Mouse (Mus musculus) retina, adult 2 months (tissue): ENCODE measurements at regions not wholly inside any gene's neighbourhood (a gene's known extent, or its start where the extent isn't known, plus 50 kb on each side); places are given as distances from the start of the nearest gene placed in this dataset.

Experiments
- DNase-seq: peaks from one replicate; pipeline ENCODE4 v3.0.0-alpha.2; 2012; ENCODE audit warnings: low read depth, low spot score

DNA sequence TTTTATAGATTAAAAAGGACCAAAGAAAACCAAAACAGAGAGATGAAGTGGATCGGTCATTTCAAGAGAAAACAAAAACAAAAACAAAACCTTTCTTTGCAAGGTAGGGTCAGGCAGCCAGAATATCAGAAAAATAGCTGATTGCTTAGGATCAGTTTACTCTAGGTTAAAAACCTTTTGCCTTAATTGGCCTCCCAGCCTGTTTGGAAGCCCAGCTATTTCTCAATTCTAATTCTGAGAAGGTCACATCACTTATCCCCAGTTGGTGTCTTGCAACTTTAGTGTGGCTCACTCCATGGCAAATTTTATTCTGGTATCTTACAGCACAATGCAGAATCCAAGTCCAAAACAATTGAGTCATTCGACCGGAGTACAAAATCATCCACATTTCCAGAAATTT lies 70.0 kb downstream of the 1190002N15Rik start:
- DNase-seq: no peak

- DNase-seq: no peak
These were observed 81.8 kb downstream of the 1190002N15Rik start for GRCm38 (mm10) chr9:94456085-94456531.

- DNase-seq: no peak
These were observed 82.4 kb downstream of the 1190002N15Rik start for GRCm38 (mm10) chr9:94455466-94455865.

DNA sequence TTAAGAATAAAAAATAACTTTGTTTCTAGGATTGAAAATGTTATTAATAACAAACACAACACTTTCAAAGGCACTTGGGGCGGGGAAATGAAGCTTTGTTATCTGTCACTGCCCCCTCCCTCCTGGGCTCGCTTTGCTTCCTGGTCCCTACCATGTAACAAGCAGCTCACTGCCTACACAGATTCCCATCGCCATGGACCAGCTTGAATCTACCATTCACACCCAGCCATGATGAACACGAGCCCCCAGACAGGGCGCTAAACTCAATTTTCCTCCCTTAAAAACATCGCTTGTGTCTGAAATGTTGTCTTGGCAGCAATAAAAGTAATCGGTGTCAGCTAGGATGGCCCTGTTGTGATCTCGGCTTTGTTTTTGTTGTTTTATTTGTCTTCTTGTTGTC lies 88.0 kb downstream of the 1190002N15Rik start:
- DNase-seq: no peak

GRCm38 (mm10) chr9:94446182-94446763 lies 91.6 kb downstream of the 1190002N15Rik start:
- DNase-seq: no peak

- no peak for DNase-seq
These were observed 93.6 kb downstream of the 1190002N15Rik start for GRCm38 (mm10) chr9:94444140-94444789.

DNA sequence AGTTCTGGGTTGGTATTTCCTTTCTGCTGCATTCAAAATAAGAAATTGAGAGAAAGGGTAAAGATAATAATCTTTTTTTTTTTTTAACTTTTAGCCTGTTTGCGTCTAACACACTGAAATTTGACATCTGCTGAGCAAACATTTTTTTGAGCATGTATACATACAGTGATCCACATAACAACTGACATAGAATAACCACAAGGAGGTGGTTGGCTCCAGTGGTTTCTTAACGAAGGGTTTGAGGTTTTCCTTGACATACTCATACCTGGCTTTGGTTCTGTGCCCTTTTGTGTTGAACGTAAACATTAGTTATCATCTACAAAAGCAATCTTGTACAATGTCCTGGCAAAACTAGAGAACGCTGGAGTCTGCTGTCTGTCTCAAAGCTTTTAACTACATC lies 96.5 kb downstream of the 1190002N15Rik start:
- DNase-seq: no peak

DNA sequence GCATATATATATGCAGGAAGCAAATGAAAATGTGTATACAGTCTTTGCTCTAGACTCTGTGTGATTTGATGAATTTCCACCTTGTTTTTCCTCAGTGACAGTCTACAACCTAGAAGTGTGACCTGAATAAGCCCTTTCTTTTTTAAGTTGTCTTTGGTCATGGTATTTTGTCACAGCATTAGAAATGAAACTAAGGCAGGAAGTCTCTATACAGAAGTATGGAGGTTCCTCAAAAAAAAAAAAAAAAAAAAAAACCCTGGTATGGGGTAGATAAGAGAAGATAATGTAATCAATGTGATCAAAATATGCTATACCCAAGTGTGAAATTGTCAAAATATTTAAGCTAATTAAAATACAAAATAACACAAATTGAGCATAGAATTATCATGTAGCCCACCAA lies 104.4 kb downstream of the 1190002N15Rik start:
- DNase-seq: no peak

DNA sequence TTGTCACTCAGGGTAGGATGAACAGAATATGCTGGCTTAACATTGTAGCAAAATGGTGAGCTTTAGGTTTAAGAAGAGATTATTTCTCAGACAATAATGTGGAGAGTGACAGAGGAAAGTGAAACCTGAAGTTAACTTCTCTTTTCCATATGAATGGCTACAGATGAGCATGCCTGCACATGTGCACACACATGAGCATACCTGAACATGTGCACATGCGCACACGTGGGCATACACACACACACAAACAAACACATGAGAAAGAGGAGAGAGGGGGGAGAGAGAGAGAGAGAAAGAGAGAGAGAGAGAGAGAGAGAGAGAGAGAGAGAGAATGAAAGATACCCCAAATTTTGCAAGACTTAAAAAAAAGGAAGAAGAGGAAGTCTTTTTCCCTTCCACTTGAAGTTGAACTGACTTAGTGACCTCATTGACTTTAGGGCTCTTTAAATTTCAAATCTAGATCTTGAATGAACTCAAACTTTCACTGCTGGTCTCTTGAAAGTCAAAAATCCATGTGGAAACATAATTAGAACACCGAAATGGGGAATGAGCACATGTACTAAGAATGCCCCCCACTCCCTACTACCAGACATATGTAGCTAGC lies 105.6 kb downstream of the 1190002N15Rik start:
- no peak for DNase-seq

GRCm38 (mm10) chr9:94431540-94431939 lies 106.3 kb downstream of the 1190002N15Rik start:
- DNase-seq: no peak

- DNase-seq: no peak
These were observed 106.9 kb downstream of the 1190002N15Rik start for GRCm38 (mm10) chr9:94430996-94431395.

DNA sequence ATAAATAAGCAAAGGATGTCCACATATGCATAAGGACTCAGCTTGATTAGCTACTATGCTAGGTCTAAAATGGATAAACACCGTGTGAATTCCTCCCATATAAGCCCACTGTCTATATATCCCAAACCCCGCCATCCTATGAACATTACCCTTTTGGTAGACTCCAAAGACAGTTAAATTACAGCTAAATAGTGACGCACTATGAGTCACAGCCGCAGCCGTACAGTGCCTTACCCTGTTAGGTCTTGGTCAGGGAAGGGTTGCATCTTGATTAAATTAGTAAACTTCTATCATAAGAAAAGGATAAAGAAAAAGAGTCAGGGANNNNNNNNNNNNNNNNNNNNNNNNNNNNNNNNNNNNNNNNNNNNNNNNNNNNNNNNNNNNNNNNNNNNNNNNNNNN lies 111.1 kb downstream of the 1190002N15Rik start:
- no peak for DNase-seq

GRCm38 (mm10) chr9:94425804-94426203 lies 112.1 kb downstream of the 1190002N15Rik start:
- DNase-seq: no peak

DNA sequence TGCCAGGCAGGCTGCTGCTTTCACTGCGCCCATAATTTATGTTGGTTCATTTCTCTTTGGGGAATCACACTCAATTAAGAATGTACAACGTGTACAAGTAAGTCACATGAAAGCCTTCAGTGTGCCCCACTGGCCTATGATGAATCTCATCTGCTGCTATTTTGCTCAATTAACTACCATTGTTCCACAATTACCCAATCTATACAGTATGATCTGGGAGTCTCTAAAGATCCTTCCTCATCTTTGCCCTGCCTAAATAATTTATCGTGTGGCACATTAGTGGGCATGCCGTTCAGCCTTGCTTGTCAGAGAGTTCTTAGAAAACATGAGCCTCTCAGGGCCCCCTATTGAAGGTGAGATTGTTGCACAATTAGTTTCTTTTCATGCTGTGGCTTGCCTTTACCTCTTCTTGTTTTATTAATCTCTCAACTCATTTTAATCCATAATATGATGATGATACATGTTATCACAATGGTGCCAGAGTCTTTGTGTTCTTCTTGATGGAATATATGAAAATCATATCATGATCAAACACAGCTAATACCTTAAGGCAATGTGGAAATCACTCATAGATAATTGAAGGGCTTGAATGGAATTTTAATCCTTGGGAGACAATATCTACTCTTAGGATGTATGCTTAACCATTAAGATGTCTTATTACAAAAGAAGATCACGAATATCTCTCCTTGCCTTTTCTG lies 113.3 kb downstream of the 1190002N15Rik start:
- no peak for DNase-seq

GRCm38 (mm10) chr9:94410546-94410945 lies 127.3 kb downstream of the 1190002N15Rik start:
- DNase-seq: no peak

GRCm38 (mm10) chr9:94410042-94410441 lies 127.8 kb downstream of the 1190002N15Rik start:
- DNase-seq: peak; percentile 9

DNA sequence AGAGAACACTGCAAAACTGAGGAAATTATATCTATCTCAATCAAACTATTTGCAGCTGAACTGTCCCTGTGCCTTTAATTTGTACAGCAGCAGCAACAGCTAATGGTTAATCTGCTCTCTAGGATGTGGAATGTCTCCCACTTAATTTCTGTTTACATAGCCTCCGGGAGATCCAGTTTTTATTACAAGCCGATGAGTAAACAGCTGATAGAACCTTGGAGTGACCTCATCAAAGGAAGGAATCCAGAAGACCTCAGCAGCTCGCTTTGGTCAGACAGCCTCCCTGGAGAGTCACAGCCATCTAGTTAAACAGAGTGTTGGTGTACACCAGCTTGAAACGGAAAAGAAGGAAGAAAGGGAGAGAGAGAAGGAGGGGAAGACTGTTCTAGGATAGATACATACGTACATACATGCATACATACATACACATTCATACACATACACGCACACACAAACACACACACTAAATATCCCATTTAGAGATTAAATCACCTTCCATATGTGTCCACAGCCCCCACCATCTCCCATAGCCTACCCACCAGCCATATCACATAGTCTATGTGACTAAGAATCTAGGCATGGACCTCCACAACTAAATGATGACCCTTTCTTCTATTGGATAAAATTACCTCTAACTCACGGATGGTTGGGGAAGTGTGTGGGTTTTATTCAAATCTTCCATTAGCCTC lies 129.1 kb downstream of the 1190002N15Rik start:
- no peak for DNase-seq

DNA sequence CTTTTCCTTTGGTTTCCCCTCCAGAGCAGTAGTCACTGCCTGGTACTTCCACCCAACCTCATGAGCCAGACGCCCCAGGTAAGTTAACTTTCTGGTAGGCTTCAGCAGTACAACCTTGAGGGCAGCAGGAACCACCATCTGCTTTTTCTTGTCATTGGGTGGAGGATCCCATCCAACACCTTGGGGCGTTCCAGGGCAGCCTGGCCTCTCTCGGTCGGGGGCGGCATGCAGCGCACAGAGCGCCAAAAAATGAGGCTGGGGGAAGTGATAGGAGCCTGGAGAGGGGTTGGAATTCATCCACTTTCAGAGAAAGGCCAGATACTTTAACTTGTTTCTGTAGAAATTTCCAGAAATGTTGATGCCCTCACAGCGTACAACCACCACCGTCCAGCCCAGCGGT lies 130.2 kb downstream of the 1190002N15Rik start:
- no peak for DNase-seq

GRCm38 (mm10) chr9:94404551-94404950 lies 133.3 kb downstream of the 1190002N15Rik start:
- DNase-seq: no peak

GRCm38 (mm10) chr9:94400596-94400995 lies 137.3 kb downstream of the 1190002N15Rik start:
- no peak for DNase-seq

DNA sequence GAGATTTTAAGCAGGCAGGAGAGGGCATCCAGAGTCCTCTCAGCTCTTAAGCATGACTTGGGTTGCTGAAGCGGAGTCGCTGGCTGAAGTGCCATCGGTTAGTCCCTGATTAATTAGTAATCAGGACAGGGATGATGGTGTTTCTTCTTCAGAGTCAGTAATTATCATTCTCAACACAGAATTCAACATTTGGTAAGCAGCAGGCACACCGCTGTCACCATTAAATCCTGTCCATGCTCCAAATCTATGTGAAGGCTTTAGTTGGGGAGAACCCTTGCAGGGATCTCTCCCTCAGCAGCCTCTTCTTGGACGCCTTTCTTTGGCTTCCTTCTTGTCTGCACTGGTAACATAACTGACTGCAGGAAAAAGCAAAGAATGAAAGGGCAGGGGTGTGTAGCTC lies 142.7 kb downstream of the 1190002N15Rik start:
- no peak for DNase-seq

DNA sequence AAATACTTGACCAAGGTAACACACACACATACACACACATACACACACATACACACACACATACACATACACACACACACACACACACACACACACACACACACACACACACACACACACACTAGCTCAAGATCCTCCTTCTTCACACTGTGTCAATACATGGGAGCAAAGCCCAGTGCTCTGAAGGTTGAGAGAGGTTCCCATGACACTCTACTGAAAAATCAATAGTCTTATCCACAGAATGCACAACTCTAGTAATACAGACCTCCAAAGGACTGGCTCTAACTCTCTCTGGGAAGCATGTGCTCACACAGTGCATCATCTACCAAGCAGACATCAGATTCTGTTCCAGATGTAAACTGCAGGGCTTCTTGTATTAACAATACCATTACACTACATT lies 151.7 kb downstream of the 1190002N15Rik start:
- DNase-seq: no peak
